Mouse (Mus musculus) embryonic fibroblast, embryonic 13.5 days (primary cell): ENCODE results near the gene Thbs3.

ENCODE experiments used
- CTCF ChIP-seq: IDR thresholded peaks from 2 replicates; pipeline ENCODE4 v1.5.1; 2011; ENCODE audit warnings: mild to moderate bottlenecking, control low read depth, low read length, moderate library complexity, borderline replicate concordance; ENCODE audit not compliant: insufficient read depth
- POLR2A ChIP-seq: IDR thresholded peaks from 2 replicates; pipeline ENCODE4 v1.6.1; 2011; ENCODE audit warnings: low read depth, mild to moderate bottlenecking, control low read depth, low read length, moderate library complexity

GRCm38 (mm10) chr3:89247466-89247865, 32.5 kb downstream of the Thbs3 start:
- no peak for TF ChIP-seq CTCF
- 0 out of 2 replicates have a peak, but pooled peaks have one; percentile 24 for TF ChIP-seq POLR2A
